Mouse (Mus musculus) lung, postnatal 10 days (tissue): Measurements from ENCODE around the gene Mterf2.

Source experiments
- DNase-seq: peaks from one replicate; pipeline ENCODE4 v3.0.0; 2021

Mterf2 gene

GRCm38 (mm10) chr10:85127395-85128287 is at the start of gene Mterf2:
Gene Mterf2, minus strand, starts transcription at chr10:85128027.
- peak; percentile 97 for DNase-seq

- DNase-seq: no peak
Measured at GRCm38 (mm10) chr10:85176640-85177039, 48.8 kb upstream of the Mterf2 start.

GRCm38 (mm10) chr10:85165306-85165705 is 37.5 kb upstream of the Mterf2 start:
- no peak for DNase-seq

GRCm38 (mm10) chr10:85164791-85165190 is 37.0 kb upstream of the Mterf2 start:
- DNase-seq: no peak

- DNase-seq: peak; percentile 46
Measured at GRCm38 (mm10) chr10:85161745-85162351, 34.0 kb upstream of the Mterf2 start.

GRCm38 (mm10) chr10:85159989-85160619 is 32.3 kb upstream of the Mterf2 start:
- no peak for DNase-seq

- no peak for DNase-seq
Measured at GRCm38 (mm10) chr10:85157451-85157850, 29.6 kb upstream of the Mterf2 start.

GRCm38 (mm10) chr10:85154195-85154594 is 26.4 kb upstream of the Mterf2 start:
- DNase-seq: peak; percentile 74

GRCm38 (mm10) chr10:85149226-85149625 is 21.4 kb upstream of the Mterf2 start:
- DNase-seq: no peak

- DNase-seq: no peak
Measured at GRCm38 (mm10) chr10:85146282-85146681, 18.5 kb upstream of the Mterf2 start.

GRCm38 (mm10) chr10:85141465-85141864 is 13.6 kb upstream of the Mterf2 start:
- DNase-seq: no peak

- no peak for DNase-seq
Measured at GRCm38 (mm10) chr10:85136573-85136972, 8.7 kb upstream of the Mterf2 start.

- DNase-seq: peak; percentile 39
Measured at GRCm38 (mm10) chr10:85128453-85128852, 626 bp upstream of the Mterf2 start.

- DNase-seq: no peak
Measured at GRCm38 (mm10) chr10:85125184-85125583, 2.6 kb downstream of the Mterf2 start.

- DNase-seq: no peak
Measured at GRCm38 (mm10) chr10:85114409-85114808, 13.4 kb downstream of the Mterf2 start.

- DNase-seq: peak; percentile 42
Measured at GRCm38 (mm10) chr10:85103085-85103885, 24.5 kb downstream of the Mterf2 start.

- DNase-seq: peak; percentile 90
Measured at GRCm38 (mm10) chr10:85102247-85103084, 25.4 kb downstream of the Mterf2 start, which contains the start of the genes Fhl4 and Tmem263. Gene Fhl4, minus strand, starts transcription at chr10:85102495. Gene Tmem263, plus strand, starts transcription at chr10:85102627.

- DNase-seq: peak; percentile 32
Measured at GRCm38 (mm10) chr10:85101841-85102240, 26.0 kb downstream of the Mterf2 start.

- no peak for DNase-seq
Measured at GRCm38 (mm10) chr10:85071605-85072152, 56.1 kb downstream of the Mterf2 start.
